Mouse (Mus musculus): Measurements from ENCODE around the gene Vegfd. TPM values are rescaled to one million over a fixed set of nuclear protein-coding genes. Genes with fewer than 3 reads are reported as not detected.

The Vegfd gene
- 1.1 and 1.5 TPM in 2 replicates for polyA plus RNA-seq (2012; rRNA removed)

DNA sequence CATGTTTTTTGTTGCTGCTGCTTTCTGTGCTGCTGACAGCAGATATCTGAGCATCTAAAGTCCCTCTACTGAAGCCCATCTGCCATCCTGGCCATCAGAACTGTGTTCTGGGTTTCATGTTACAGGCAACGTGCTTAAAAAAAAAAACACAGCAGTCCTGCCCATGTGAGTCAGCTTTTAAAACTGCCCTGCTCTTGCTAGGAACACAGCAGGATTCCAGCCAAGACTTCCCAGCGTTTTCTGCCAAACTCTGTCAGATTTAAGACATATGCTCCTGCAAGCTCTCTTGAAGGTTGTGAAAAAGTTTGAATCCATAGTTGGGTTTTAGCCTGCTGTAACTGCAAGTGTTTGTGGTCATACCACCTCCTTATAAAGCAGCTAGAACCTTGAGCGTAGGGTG is at the start of gene Vegfd:
Vegfd (plus strand) TSS at position 298 of the 400 bp plus-strand sequence.
- DNase-seq (ENCODE audit: low read depth): peak; percentile 75
- TF ChIP-seq CTCF (IDR thresholded peaks at IDR 0.05; ENCODE audit: borderline replicate concordance, extremely low read depth, insufficient read depth, insufficient read length): no peak
- TF ChIP-seq POLR2A (IDR thresholded peaks at IDR 0.05; ENCODE audit: borderline replicate concordance, extremely low read depth, insufficient read depth, insufficient read length, poor library complexity, severe bottlenecking): no peak

- peak; percentile 60 for DNase-seq (ENCODE audit: low read depth)
- TF ChIP-seq CTCF (IDR thresholded peaks at IDR 0.05; ENCODE audit: borderline replicate concordance, extremely low read depth, insufficient read depth, insufficient read length): no peak
- TF ChIP-seq POLR2A (IDR thresholded peaks at IDR 0.05; ENCODE audit: borderline replicate concordance, extremely low read depth, insufficient read depth, insufficient read length, poor library complexity, severe bottlenecking): no peak
Observed at GRCm38 (mm10) chrX:164323391-164323913, 49.7 kb upstream of the Vegfd start.

GRCm38 (mm10) chrX:164330351-164330750 is 42.8 kb upstream of the Vegfd start:
- no peak for DNase-seq (ENCODE audit: low read depth)

GRCm38 (mm10) chrX:164330766-164331165 is 42.4 kb upstream of the Vegfd start:
- TF ChIP-seq POLR2A (IDR thresholded peaks at IDR 0.05; ENCODE audit: borderline replicate concordance, extremely low read depth, insufficient read depth, insufficient read length, poor library complexity, severe bottlenecking) (no peak), CTCF (IDR thresholded peaks at IDR 0.05; ENCODE audit: borderline replicate concordance, extremely low read depth, insufficient read depth, insufficient read length) (no peak)
- DNase-seq (ENCODE audit: low read depth): no peak

More at GRCm38 (mm10) chrX:164330351-164330750, 42.8 kb upstream of the Vegfd start:
- TF ChIP-seq POLR2A (IDR thresholded peaks at IDR 0.05; ENCODE audit: borderline replicate concordance, extremely low read depth, insufficient read depth, insufficient read length, poor library complexity, severe bottlenecking) (no peak), CTCF (IDR thresholded peaks at IDR 0.05; ENCODE audit: borderline replicate concordance, extremely low read depth, insufficient read depth, insufficient read length) (no peak)

DNA sequence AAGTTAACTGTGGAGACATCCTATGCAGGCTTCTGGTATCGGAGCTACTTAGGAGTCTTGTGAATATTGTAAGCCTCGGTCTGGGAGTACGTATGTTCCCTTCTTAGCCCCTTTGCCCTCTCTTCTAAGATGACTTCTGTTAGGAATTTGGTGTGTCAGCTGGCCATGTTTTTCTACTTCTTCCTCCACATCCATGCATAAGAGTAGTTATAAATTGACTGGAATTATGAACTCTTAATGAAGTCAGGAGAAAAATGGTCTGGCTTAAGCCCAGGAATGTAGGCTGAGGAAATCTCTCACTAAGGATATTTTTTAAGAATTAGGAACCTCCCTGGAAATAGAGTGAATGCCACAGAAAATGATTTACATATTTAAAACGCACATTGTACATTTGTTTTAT is 34.6 kb upstream of the Vegfd start:
- no peak for TF ChIP-seq CTCF (IDR thresholded peaks at IDR 0.05; ENCODE audit: borderline replicate concordance, extremely low read depth, insufficient read depth, insufficient read length)
- no peak for TF ChIP-seq POLR2A (IDR thresholded peaks at IDR 0.05; ENCODE audit: borderline replicate concordance, extremely low read depth, insufficient read depth, insufficient read length, poor library complexity, severe bottlenecking)
- no peak for DNase-seq (ENCODE audit: low read depth)

DNA sequence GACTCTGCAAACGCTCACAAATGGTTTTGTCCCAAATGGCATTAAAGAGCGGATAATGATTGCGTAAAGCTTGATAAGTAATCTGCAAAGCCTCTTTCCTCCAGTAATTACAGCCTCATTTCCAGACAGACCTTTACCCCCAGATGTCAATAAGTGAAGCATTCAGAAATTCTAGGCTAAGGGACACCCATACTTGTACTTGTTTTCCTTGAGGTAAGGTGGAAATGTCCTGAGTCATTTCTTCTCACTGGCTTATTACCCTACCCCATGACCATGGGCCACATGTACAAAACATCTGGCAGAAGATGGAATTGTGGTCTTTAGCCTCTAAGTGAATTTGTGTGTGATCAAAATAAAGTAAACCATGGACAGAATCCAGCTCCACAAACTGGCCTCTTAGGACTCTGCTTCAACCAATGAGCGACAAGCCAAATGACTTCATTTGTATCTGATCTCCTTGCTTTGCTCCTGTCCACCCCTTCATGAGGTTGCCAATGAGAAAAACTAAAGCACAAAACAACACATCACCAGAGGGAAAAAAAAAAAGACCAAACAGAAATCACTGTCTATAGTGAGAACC is 27.7 kb upstream of the Vegfd start:
- TF ChIP-seq CTCF (IDR thresholded peaks at IDR 0.05; ENCODE audit: borderline replicate concordance, extremely low read depth, insufficient read depth, insufficient read length) (no peak), POLR2A (IDR thresholded peaks at IDR 0.05; ENCODE audit: borderline replicate concordance, extremely low read depth, insufficient read depth, insufficient read length, poor library complexity, severe bottlenecking) (no peak)
- no peak for DNase-seq (ENCODE audit: low read depth)

GRCm38 (mm10) chrX:164348937-164349336 is 24.2 kb upstream of the Vegfd start:
- DNase-seq (ENCODE audit: low read depth): no peak
- TF ChIP-seq POLR2A (IDR thresholded peaks at IDR 0.05; ENCODE audit: borderline replicate concordance, extremely low read depth, insufficient read depth, insufficient read length, poor library complexity, severe bottlenecking): no peak
- no peak for TF ChIP-seq CTCF (IDR thresholded peaks at IDR 0.05; ENCODE audit: borderline replicate concordance, extremely low read depth, insufficient read depth, insufficient read length)

DNA sequence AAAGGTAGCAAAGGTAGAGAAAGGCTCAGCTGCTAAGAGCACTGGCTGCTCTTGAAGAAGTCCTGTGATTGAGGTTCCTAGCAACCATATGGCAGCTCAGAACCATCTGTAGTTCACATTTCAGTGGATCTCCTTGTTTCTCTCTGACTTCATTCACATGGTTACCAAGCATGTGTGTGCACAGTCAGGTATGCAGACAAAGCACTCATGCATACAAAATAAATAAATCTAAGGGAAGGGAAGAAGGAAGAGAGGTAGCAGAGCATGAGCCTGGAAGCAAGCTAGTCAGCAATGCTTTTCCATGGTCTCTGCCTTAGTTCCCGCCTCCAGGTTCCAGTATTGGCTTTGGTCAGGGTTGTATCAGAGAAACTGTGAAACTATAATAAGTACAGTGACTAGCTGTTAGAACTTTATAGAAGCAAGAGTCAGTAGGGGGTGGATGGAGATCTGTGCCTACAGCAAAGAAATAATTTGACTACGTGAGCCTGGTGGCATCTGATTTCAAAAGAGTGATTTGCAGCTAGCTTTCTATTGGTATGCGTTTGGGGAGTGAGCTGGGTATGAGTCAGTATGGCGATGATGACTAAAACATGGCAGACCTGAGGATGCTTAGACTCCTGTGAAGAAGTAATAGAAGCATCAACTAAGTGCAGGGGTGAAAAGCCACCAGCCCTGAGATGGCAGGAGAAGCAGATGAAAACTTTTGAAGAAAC is 7.9 kb upstream of the Vegfd start:
- TF ChIP-seq CTCF (IDR thresholded peaks at IDR 0.05; ENCODE audit: borderline replicate concordance, extremely low read depth, insufficient read depth, insufficient read length) (no peak), POLR2A (IDR thresholded peaks at IDR 0.05; ENCODE audit: borderline replicate concordance, extremely low read depth, insufficient read depth, insufficient read length, poor library complexity, severe bottlenecking) (no peak)
- no peak for DNase-seq (ENCODE audit: low read depth)

DNA sequence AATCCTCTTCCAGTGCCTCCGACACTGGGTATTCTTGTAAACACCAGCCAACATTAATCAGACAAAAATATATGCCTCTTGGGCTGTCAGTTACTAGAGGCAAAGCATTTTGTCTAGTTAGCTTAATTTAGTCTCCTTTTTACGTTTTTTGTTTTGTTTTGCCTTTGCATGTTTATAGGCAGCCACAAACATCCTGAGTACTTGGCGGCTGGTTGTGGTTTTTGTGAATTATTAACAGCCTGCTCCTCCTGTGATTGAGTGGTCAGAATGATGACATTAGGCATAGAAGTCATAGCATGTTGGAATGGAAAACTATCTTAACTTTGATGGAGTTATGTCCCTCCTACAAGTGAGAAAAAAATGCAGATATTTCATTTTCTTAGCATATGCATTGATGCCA is 2.6 kb upstream of the Vegfd start:
- DNase-seq (ENCODE audit: low read depth): no peak
- TF ChIP-seq POLR2A (IDR thresholded peaks at IDR 0.05; ENCODE audit: borderline replicate concordance, extremely low read depth, insufficient read depth, insufficient read length, poor library complexity, severe bottlenecking) (no peak), CTCF (IDR thresholded peaks at IDR 0.05; ENCODE audit: borderline replicate concordance, extremely low read depth, insufficient read depth, insufficient read length) (no peak)

GRCm38 (mm10) chrX:164374586-164374985 is 1.4 kb downstream of the Vegfd start:
- TF ChIP-seq POLR2A (IDR thresholded peaks at IDR 0.05; ENCODE audit: borderline replicate concordance, extremely low read depth, insufficient read depth, insufficient read length, poor library complexity, severe bottlenecking) (no peak), CTCF (IDR thresholded peaks at IDR 0.05; ENCODE audit: borderline replicate concordance, extremely low read depth, insufficient read depth, insufficient read length) (no peak)
- no peak for DNase-seq (ENCODE audit: low read depth)

GRCm38 (mm10) chrX:164379721-164380120 is 6.5 kb downstream of the Vegfd start:
- TF ChIP-seq POLR2A (IDR thresholded peaks at IDR 0.05; ENCODE audit: borderline replicate concordance, extremely low read depth, insufficient read depth, insufficient read length, poor library complexity, severe bottlenecking): no peak
- TF ChIP-seq CTCF (IDR thresholded peaks at IDR 0.05; ENCODE audit: borderline replicate concordance, extremely low read depth, insufficient read depth, insufficient read length): no peak
- no peak for DNase-seq (ENCODE audit: low read depth)

Measured in brain, embryonic 14.5 days (tissue).